Mouse (Mus musculus): ENCODE results near the gene Gpc6.

DNA sequence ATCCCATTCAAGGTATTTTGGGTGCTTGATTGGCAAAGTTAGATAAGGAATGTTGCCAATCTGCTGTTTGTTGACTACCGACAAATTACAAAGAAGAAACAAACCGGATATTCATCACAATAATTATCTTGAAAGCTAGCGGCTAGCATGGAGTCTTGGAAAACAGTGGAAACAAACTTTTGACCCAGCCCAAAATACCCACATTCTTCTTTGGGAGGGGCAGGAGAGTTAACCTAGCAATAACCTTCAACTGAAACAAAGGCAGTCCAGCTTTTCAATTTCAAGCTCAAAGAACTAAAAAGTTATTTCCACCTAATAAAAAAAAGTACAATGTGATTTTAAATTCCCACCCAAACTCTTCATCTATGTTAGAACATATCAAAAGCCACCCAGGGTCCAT is 927.2 kb downstream of the Gpc6 start:
- TF ChIP-seq NELFE (IDR thresholded peaks at IDR 0.05; ENCODE audit: low read depth, low read length) (no peak), ZMIZ1 (IDR thresholded peaks at IDR 0.05; ENCODE audit: low read depth, low read length) (no peak), CTCF (IDR thresholded peaks at IDR 0.05 in 2 of 3, conservative IDR thresholded peaks at IDR 0.05 in 1 of 3; ENCODE audit: control insufficient read depth in 1 of 3, insufficient read depth in 1 of 3, low read depth in 2 of 3, low read length in 3 of 3, poor library complexity in 1 of 3, severe bottlenecking in 1 of 3) (no peak), BHLHE40 (IDR thresholded peaks at IDR 0.05; ENCODE audit: borderline replicate concordance, low read depth, low read length) (no peak), E2F4 (IDR thresholded peaks at IDR 0.05; ENCODE audit: borderline replicate concordance, low read depth, low read length) (no peak), USF1 (IDR thresholded peaks at IDR 0.05; ENCODE audit: low read depth, low read length) (no peak), TCF12 (IDR thresholded peaks at IDR 0.05; ENCODE audit: low read depth, low read length) (no peak), MAFK (IDR thresholded peaks at IDR 0.05; ENCODE audit: borderline replicate concordance, low read depth, low read length) (no peak)
